27 mouse cellular contexts compared by ENCODE assay signal in genomic region chr11:107516387-107516786, GRCm38 (mm10).
"Had no signal": no experiment of that assay in that cellular context is flagged by ENCODE, and none has a peak within 500 bp of the region (broad histone marks: within the 10 kb centered on the region; RNA-seq: fewer than 3 reads in every experiment).

No protein-coding gene starts in this region.

- H3K27ac ChIP-seq: heart, adult 2 months; heart, embryonic 10.5 days; hindbrain, embryonic 10.5 days; hindbrain, embryonic 12.5 days; hindbrain, embryonic 15.5 days; hindbrain, postnatal 0 days; kidney, embryonic 15.5 days; kidney, postnatal 0 days; layer of hippocampus, adult 2 months; left cerebral cortex, adult 2 months; limb, embryonic 13.5 days; limb, embryonic 15.5 days; liver, embryonic 12.5 days; liver, embryonic 14.5 days had no signal

- ATAC-seq: hindbrain, postnatal 0 days; intestine, embryonic 16.5 days; liver, embryonic 12.5 days had no signal

- H3K9ac ChIP-seq: heart, embryonic 12.5 days; hindbrain, embryonic 12.5 days; hindbrain, embryonic 15.5 days; kidney, embryonic 15.5 days; limb, embryonic 13.5 days; limb, embryonic 15.5 days; liver, embryonic 12.5 days; liver, embryonic 14.5 days had no signal

- H3K36me3 ChIP-seq: heart, embryonic 10.5 days; heart, embryonic 12.5 days; hindbrain, embryonic 10.5 days; hindbrain, embryonic 12.5 days; hindbrain, embryonic 15.5 days; kidney, embryonic 15.5 days; limb, embryonic 13.5 days; limb, embryonic 15.5 days; liver, embryonic 12.5 days had no signal

- H3K27me3 ChIP-seq: heart, embryonic 12.5 days; hindbrain, embryonic 12.5 days; hindbrain, embryonic 15.5 days; kidney, embryonic 15.5 days; limb, embryonic 13.5 days; limb, embryonic 15.5 days had no signal

- H3K4me3 ChIP-seq: heart, adult 2 months; heart, embryonic 10.5 days; heart, embryonic 12.5 days; hindbrain, embryonic 10.5 days; hindbrain, embryonic 12.5 days; hindbrain, embryonic 15.5 days; kidney, embryonic 15.5 days; layer of hippocampus, adult 2 months; left cerebral cortex, adult 2 months; limb, embryonic 13.5 days; limb, embryonic 15.5 days; liver, embryonic 12.5 days had no signal

- DNase-seq: gastrocnemius, postnatal 14 days; gastrocnemius, postnatal 36 days; heart, adult 11 months; heart, adult 2 months; heart, postnatal 10 days; heart, postnatal 4 days; kidney, adult 11 months; kidney, adult 2 months; kidney, adult 9 months; kidney, postnatal 14 days; kidney, postnatal 36 days; left cerebral cortex, postnatal 4 days had no signal

- H3K9me3 ChIP-seq: heart, embryonic 10.5 days; heart, embryonic 12.5 days; hindbrain, embryonic 10.5 days; hindbrain, embryonic 12.5 days; hindbrain, embryonic 15.5 days; kidney, embryonic 15.5 days; limb, embryonic 13.5 days; limb, embryonic 15.5 days; liver, embryonic 12.5 days had no signal

- H3K4me1 ChIP-seq: hindbrain, embryonic 10.5 days; hindbrain, embryonic 12.5 days; hindbrain, embryonic 15.5 days; kidney, embryonic 15.5 days had no signal
